Mouse (Mus musculus): ENCODE measurements around the gene Ano4. TPM values are rescaled to one million over a fixed set of nuclear protein-coding genes. Genes with fewer than 3 reads are reported as not detected.

The Ano4 gene
- total and polyA plus RNA-seq, 3 experiments = 0.33 TPM; not detected in 2

- H3K4me1 ChIP-seq (ENCODE audit: insufficient read depth, low read depth, low read length) = no peaks in the 10 kb centered on the region
- ATAC-seq (ENCODE audit: extremely low read depth, insufficient number of reproducible peaks, low FRiP score, poor library complexity, severe bottlenecking) = no peak
These were observed 138.7 kb downstream of the Ano4 start for GRCm38 (mm10) chr10:89205858-89206257.

GRCm38 (mm10) chr10:89196444-89196843, 148.1 kb downstream of the Ano4 start:
- ATAC-seq (ENCODE audit: extremely low read depth, insufficient number of reproducible peaks, low FRiP score, poor library complexity, severe bottlenecking) = no peak
- no peak for DNase-seq (ENCODE audit: low spot score)
- Histone ChIP-seq H3K9me3 (replicated peaks) (no peaks in the 10 kb centered on the region; the same call in 1 of the 2 replicates), H3K4me1 (ENCODE audit: insufficient read depth, low read depth, low read length) (no peaks in the 10 kb centered on the region), H3K27me3 (ENCODE audit: insufficient read depth, low read length) (no peaks in the 10 kb centered on the region), H3K36me3 (replicated peaks) (no peaks in the 10 kb centered on the region), H3K4me3 (ENCODE audit: low read depth, low read length) (no peak overlapping the region)
- TF ChIP-seq GATA1 (IDR thresholded peaks at IDR 0.05; ENCODE audit: borderline replicate concordance, low read length) = no peak
- no peak for TF ChIP-seq TAL1 (conservative IDR thresholded peaks at IDR 0.05; ENCODE audit: low read depth, low read length)

More at GRCm38 (mm10) chr10:89205858-89206257, 138.7 kb downstream of the Ano4 start:
- TF ChIP-seq CTCF (IDR thresholded peaks at IDR 0.05; ENCODE audit: low read depth, low read length) = no peak
- TF ChIP-seq GATA2 (IDR thresholded peaks at IDR 0.05; ENCODE audit: borderline replicate concordance, low read depth, low read length) = no peak
- TF ChIP-seq TAL1 (conservative IDR thresholded peaks at IDR 0.05; ENCODE audit: low read depth, low read length) = no peak
- no peak for TF ChIP-seq GATA1 (IDR thresholded peaks at IDR 0.05; ENCODE audit: borderline replicate concordance, low read length)
- TF ChIP-seq POLR2AphosphoS5 (IDR thresholded peaks at IDR 0.05; ENCODE audit: insufficient replicate concordance, low read depth, low read length) = no peak
- Histone ChIP-seq H3K4me3 (ENCODE audit: low read depth, low read length) (no peak overlapping the region), H3K36me3 (replicated peaks) (no peaks in the 10 kb centered on the region), H3K9me3 (replicated peaks) (no peaks in the 10 kb centered on the region), H3K27me3 (ENCODE audit: insufficient read depth, low read length) (no peaks in the 10 kb centered on the region)
- no peak for DNase-seq (ENCODE audit: low spot score)

GRCm38 (mm10) chr10:89195068-89195467, 149.5 kb downstream of the Ano4 start:
- no peak for ATAC-seq (ENCODE audit: extremely low read depth, insufficient number of reproducible peaks, low FRiP score, poor library complexity, severe bottlenecking)
- Histone ChIP-seq H3K36me3 (replicated peaks) (no peaks in the 10 kb centered on the region), H3K4me1 (ENCODE audit: insufficient read depth, low read depth, low read length) (no peaks in the 10 kb centered on the region), H3K27me3 (ENCODE audit: insufficient read depth, low read length) (no peaks in the 10 kb centered on the region), H3K9me3 (replicated peaks) (peaks cover 2% of the 10 kb centered on the region; the same call in 1 of the 2 replicates), H3K4me3 (ENCODE audit: low read depth, low read length) (no peak overlapping the region)
- DNase-seq (ENCODE audit: low spot score) = no peak
- TF ChIP-seq CTCF (IDR thresholded peaks at IDR 0.05; ENCODE audit: low read depth, low read length) (no peak), GATA2 (IDR thresholded peaks at IDR 0.05; ENCODE audit: borderline replicate concordance, low read depth, low read length) (no peak), GATA1 (IDR thresholded peaks at IDR 0.05; ENCODE audit: borderline replicate concordance, low read length) (no peak), TAL1 (conservative IDR thresholded peaks at IDR 0.05; ENCODE audit: low read depth, low read length) (no peak), POLR2AphosphoS5 (IDR thresholded peaks at IDR 0.05; ENCODE audit: insufficient replicate concordance, low read depth, low read length) (no peak)

GRCm38 (mm10) chr10:89194440-89194839, 150.1 kb downstream of the Ano4 start:
- no peaks in the 10 kb centered on the region for H3K27me3 ChIP-seq (ENCODE audit: insufficient read depth, low read length)
- H3K36me3 ChIP-seq (replicated peaks) = no peaks in the 10 kb centered on the region
- DNase-seq (ENCODE audit: low spot score) = no peak
- peaks cover 2% of the 10 kb centered on the region; the same call in 1 of the 2 replicates for H3K9me3 ChIP-seq (replicated peaks)
- ATAC-seq (ENCODE audit: extremely low read depth, insufficient number of reproducible peaks, low FRiP score, poor library complexity, severe bottlenecking) = no peak
- TF ChIP-seq TAL1 (conservative IDR thresholded peaks at IDR 0.05; ENCODE audit: low read depth, low read length) (no peak), POLR2AphosphoS5 (IDR thresholded peaks at IDR 0.05; ENCODE audit: insufficient replicate concordance, low read depth, low read length) (no peak)
- no peak overlapping the region for H3K4me3 ChIP-seq (ENCODE audit: low read depth, low read length)
- H3K4me1 ChIP-seq (ENCODE audit: insufficient read depth, low read depth, low read length) = no peaks in the 10 kb centered on the region

GRCm38 (mm10) chr10:89177921-89178320, 166.6 kb downstream of the Ano4 start:
- Histone ChIP-seq H3K27me3 (ENCODE audit: insufficient read depth, low read length) (no peaks in the 10 kb centered on the region), H3K4me1 (ENCODE audit: insufficient read depth, low read depth, low read length) (no peaks in the 10 kb centered on the region), H3K4me3 (ENCODE audit: low read depth, low read length) (no peak overlapping the region), H3K36me3 (replicated peaks) (no peaks in the 10 kb centered on the region), H3K9me3 (replicated peaks) (no peaks in the 10 kb centered on the region)
- no peak for DNase-seq (ENCODE audit: low spot score)
- TF ChIP-seq POLR2AphosphoS5 (IDR thresholded peaks at IDR 0.05; ENCODE audit: insufficient replicate concordance, low read depth, low read length) (no peak), GATA2 (IDR thresholded peaks at IDR 0.05; ENCODE audit: borderline replicate concordance, low read depth, low read length) (no peak), GATA1 (IDR thresholded peaks at IDR 0.05; ENCODE audit: borderline replicate concordance, low read length) (no peak), CTCF (IDR thresholded peaks at IDR 0.05; ENCODE audit: low read depth, low read length) (no peak)
- ATAC-seq (ENCODE audit: extremely low read depth, insufficient number of reproducible peaks, low FRiP score, poor library complexity, severe bottlenecking) = no peak

- ATAC-seq (ENCODE audit: extremely low read depth, insufficient number of reproducible peaks, low FRiP score, poor library complexity, severe bottlenecking) (no peak), DNase-seq (ENCODE audit: low spot score) (no peak)
- H3K36me3 ChIP-seq (replicated peaks) = no peaks in the 10 kb centered on the region
- no peaks in the 10 kb centered on the region; the same call in 1 of the 2 replicates for H3K9me3 ChIP-seq (replicated peaks)
- H3K27me3 ChIP-seq (ENCODE audit: insufficient read depth, low read length) = no peaks in the 10 kb centered on the region
- TF ChIP-seq TAL1 (conservative IDR thresholded peaks at IDR 0.05; ENCODE audit: low read depth, low read length) = no peak
- TF ChIP-seq CTCF (IDR thresholded peaks at IDR 0.05; ENCODE audit: low read depth, low read length) = no peak
- TF ChIP-seq GATA2 (IDR thresholded peaks at IDR 0.05; ENCODE audit: borderline replicate concordance, low read depth, low read length) = no peak
- no peak overlapping the region for H3K4me3 ChIP-seq (ENCODE audit: low read depth, low read length)
- no peaks in the 10 kb centered on the region for H3K4me1 ChIP-seq (ENCODE audit: insufficient read depth, low read depth, low read length)
These were observed 180.0 kb downstream of the Ano4 start for GRCm38 (mm10) chr10:89164533-89164932.

GRCm38 (mm10) chr10:89155502-89155901, 189.1 kb downstream of the Ano4 start:
- no peaks in the 10 kb centered on the region for H3K4me1 ChIP-seq (ENCODE audit: insufficient read depth, low read depth, low read length)
- no peaks in the 10 kb centered on the region for H3K27me3 ChIP-seq (ENCODE audit: insufficient read depth, low read length)
- TF ChIP-seq GATA2 (IDR thresholded peaks at IDR 0.05; ENCODE audit: borderline replicate concordance, low read depth, low read length) (no peak), GATA1 (IDR thresholded peaks at IDR 0.05; ENCODE audit: borderline replicate concordance, low read length) (no peak), POLR2AphosphoS5 (IDR thresholded peaks at IDR 0.05; ENCODE audit: insufficient replicate concordance, low read depth, low read length) (no peak), TAL1 (conservative IDR thresholded peaks at IDR 0.05; ENCODE audit: low read depth, low read length) (no peak), CTCF (IDR thresholded peaks at IDR 0.05; ENCODE audit: low read depth, low read length) (no peak)
- H3K4me3 ChIP-seq (ENCODE audit: low read depth, low read length) = no peak overlapping the region
- DNase-seq (ENCODE audit: low spot score) = no peak
- H3K36me3 ChIP-seq (replicated peaks) = no peaks in the 10 kb centered on the region
- no peaks in the 10 kb centered on the region for H3K9me3 ChIP-seq (replicated peaks)
- no peak for ATAC-seq (ENCODE audit: extremely low read depth, insufficient number of reproducible peaks, low FRiP score, poor library complexity, severe bottlenecking)
